Mouse (Mus musculus): ENCODE measurements at regions not wholly inside any gene's neighbourhood (a gene's known extent, or its start where the extent isn't known, plus 50 kb on each side); places are given as distances from the start of the nearest gene placed in this dataset.

DNA sequence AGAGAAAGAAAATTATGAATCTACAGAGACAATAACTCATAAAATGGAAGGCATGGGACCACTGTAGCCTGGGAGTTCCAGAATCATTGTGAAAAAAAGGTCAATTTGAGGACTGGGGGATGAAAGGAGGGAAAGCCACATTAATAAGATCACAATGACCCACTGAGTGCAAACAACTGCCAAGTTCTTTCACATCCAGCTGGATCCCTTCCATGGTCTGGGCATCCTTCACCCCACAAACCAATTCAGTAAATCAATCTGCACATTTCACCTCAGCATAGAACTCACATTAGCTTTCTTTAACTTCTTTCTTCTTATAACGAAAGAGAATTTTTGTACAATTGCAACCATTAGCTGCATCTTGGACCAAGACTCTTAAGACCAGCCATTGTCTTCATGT lies 169.4 kb downstream of the Gm19410 start:
- no peak for DNase-seq

DNA sequence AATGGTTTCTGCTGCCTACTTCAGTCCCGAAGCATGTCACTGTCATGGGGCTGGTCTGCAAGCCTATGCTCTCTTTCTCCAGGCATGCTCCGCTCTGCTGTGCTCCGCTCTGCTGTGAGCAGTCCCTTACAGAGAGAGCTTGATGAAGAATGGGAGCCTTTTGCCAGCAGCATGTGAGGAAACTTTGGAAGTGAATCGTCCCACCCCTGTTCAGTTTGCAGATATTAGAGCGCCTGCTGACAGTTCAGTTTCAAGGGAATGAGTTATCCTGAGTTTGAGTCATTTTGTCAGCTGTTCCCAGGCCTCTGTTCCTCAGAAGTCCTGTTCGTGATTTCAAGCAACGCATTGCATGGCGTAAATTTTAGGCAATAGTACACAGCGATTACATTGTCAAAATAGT lies 173.6 kb downstream of the Gm19410 start:
- no peak for DNase-seq

DNA sequence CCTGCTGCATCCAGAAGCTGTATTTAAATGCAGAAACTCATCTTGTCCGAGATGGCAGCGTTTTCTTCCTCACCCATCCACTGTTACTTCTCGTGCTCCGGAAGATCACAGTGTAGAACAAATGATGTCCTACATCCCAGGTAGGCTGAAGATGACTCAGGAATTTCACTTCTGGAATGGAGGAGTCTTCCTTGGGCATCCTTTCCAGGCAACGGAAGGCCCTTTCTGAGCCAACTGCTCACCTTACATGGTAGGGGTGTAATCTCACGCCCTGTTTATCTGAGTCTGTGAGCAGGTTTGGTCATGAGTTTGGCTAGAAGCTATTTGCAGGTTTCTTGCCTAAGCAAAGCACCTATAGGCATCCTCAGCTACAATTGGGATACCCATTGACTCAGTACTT lies 176.9 kb downstream of the Gm19410 start:
- no peak for DNase-seq

DNA sequence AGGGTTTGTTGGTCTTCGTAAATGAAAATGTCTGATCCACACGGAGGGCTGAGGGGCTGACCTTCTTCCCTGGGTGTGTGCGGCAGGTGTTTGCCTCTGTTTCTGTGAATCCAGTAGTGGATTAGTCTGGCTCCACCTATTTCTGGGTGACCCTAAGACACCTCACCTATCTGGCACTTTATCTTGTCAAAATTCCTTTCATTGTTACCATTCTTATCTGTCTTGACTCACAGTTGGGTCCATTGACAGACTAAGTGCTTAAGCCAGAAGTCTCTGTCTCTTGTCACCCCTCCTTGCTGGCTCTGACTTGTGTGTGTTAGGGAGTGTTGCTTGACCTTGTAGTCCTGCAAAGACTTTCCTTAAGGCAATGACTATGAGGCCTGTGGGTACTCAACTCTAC lies 178.1 kb downstream of the Gm19410 start:
- no peak for DNase-seq

DNA sequence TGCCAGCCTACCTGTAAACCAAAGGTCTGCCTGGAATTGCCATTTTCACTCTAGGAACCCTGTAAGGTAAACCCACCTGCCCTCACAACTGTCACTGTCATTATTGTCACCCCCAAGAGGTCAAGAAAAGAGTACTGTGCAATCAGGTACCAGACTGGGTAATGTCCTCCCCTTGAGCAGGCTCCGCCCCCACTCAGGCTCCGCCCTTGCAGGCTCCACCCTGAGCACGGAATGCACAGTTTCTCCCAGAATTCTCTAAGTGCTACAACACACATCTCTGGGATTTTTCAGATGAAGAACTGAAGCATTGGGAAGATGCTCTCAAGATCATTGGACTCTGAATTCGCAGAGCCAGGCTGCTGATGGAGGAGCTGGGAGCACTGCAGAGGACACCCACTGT lies 178.9 kb downstream of the Gm19410 start:
- DNase-seq = no peak

DNA sequence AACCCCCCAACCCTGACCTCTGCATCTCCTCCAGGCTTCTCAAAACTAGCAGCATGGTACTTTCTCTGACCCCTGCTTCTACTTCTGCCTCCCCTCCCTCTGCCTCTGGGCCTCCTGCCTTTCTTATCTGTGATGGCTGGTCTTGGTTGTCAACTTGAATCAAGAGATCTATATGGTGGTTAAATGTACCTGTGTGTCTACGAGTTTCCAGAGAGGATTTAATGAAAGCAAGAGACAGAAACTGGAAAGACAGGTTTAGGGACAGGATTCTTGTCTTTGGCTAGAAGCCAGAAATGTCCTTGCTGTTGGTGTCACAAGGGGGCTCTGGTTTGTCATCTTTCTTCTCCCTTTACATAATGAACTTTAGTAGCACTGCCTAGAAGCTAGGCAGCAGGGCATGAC lies 180.9 kb downstream of the Gm19410 start:
- DNase-seq = no peak

DNA sequence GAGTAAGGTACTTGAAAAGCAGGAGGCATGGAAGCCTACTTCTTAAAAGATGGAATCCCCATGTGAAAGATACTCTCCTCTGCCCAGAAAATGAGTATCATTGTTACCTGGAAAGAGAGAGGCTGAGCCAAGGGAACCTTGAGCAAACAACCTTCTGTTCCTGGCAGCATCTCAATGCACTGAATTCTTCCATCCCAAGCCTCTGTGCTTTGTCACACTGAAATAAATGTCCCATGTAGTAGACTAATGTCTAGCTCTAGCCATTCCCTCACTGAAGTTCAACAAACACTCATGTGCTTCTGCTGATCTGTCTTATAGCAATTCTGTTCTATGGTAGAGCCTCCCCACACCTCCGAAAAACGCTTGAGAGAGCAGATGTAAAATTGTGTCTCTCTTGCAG lies 182.6 kb downstream of the Gm19410 start:
- DNase-seq = no peak

DNA sequence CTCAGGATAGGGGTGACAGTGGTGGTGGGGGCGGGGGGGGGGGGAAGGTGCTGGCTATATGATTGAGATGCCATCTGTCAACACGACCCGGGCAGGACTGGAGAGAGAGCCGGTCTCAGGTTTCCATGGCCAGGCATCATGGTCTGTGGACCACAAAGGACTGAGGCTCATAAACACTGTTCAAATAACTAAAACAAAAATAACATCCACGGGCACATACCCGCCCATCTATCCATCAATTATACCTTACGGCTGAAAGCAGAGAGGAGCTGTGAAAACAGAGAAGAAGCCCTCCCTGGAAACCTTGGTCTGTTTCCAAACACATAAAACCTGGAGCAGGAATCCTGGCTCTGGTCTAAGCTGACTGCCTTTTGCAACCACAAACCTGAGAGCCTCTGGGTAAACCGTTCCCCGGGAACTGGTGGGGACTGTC lies 183.2 kb downstream of the Gm19410 start:
- no peak for DNase-seq

DNA sequence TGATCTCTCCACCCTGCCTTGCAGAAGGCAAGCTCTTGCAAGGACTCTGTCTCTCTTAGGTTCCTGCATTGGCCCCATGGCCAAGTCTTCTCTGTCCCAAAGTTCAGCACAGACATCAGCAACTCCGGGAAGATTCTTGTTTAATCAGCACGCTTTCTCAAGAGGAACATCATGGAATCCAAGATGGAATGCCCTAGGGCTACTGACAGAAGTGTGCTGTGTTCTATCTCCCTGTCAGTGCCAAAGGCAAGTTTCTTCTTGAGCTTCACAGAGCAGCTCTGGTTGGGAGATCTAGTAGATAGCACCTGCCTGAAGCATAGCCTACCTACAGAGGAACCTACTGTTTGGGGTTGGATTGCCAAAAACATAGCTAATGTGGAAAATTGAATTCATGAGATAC lies 189.9 kb downstream of the Gm19410 start:
- no peak for DNase-seq

DNA sequence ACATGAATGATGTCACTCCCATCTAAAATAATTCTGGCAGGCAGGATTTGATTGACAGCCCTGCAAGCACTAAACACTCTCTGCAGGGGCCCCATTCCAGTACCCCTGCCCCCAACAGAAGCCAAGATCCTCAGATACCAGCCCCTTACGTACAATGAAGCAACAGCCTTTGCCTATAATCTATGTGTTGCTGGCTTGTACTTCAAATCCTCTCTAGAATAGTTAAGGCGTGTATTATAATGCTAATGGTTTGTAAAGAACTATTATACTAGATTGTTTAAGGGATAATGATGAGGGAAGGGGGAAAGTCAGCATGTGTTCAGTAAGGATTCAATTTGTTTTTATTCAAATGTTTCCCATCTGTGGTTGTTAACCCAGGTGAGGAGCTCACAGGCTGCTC lies 190.7 kb downstream of the Gm19410 start:
- no peak for DNase-seq

DNA sequence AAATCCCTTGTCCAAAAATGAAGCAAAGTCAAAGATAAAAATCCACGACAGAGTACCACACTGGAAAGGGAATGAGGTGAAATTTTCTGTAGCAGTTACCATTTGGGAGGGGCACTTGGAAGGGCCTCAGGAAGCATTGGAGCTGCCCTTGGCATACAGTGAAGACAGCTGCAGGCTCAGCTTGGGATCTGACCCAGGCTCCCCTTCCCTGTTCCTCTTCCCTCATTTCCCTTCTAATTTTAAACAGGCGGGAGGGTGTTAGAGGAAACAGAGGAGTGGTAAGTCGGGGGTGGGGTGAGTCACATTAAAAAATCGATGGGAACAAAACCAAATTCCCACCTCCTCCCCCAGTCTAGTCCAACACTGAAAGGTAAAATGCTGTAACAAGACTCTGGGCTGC lies 193.6 kb downstream of the Gm19410 start:
- DNase-seq = peak in 1 of 2 experiments; percentile 11

DNA sequence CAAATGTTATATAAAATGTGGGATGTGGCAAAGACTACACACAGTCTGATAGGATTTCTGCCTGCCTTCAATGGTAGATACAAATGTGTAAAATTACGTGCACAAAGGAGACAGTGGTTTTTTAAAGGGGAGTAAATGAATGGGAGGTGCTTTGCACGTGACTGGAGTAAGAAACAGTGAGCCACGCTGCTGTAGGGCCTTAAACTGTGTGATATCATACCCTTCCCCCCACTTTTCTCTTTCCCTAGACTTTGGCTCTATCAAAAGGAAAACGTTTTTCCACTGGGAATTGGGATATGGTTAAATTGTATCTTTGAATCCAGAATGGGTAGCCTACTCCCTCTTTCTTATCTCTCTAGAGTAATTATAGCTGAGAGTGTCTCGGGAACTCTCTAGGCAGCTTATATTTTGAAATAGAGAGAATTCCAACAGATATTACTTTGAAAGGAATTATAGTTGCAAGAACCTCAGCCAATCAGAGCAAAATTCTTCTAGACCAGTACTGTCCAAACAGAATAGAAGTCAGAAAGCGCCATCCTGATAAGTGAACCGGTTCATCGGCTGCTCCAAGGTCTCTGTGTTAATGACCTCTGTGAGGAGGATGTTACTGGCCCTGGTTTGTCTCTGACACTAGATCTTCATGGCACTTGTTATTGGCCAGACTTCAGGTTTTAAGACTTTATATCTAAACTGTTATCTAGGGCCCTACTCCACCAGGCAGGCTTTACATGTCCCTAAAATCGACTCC lies 195.5 kb downstream of the Gm19410 start:
- no peak for DNase-seq

DNA sequence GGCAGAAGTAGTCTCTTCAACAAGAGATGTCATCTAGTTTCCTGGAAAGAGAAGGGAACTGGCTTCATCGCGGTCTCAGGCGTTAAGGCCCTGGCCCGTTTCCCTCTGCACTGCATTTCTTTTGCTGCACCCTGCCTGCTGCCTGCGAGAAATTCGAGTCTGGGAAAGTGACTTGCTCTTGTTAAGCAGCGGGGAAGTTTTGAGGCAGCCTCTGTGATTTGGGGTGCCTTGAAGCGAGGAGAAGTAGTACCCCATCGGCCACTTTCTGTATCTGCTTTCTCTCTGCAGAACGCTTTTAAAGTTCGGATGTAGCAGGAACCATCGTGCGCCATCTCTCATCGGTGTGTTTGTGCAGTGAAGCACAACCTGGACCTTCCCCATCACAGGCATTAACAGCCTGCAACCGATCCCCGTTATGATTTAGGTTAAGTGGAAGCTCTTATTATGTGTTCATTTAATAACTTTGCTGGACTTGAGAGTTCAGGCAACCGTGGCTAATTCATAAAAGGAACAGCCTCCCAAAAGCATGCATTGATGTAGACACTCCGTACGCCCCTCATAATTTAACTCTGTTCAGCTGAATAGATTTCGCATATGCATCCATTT lies 196.1 kb downstream of the Gm19410 start:
- DNase-seq = no peak

DNA sequence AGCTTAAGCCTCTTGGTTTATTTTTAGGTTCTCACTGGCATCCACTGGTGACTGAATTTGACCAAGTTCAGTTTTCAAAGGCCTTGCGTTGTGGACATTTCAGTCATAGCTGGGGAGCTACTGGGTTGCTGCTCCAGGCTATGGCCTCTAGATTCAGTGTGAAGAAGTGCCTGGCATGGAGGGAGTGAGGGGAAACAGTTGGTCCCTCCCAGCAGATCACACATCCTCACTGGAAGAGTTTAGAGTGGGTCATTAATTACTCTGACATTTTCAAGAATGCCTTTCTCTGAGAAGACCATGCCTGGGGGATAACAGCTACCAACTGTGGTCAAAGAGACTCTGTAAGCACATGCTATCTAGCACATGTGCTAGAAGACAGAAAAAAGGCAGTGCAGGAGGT lies 199.3 kb downstream of the Gm19410 start:
- no peak for DNase-seq

DNA sequence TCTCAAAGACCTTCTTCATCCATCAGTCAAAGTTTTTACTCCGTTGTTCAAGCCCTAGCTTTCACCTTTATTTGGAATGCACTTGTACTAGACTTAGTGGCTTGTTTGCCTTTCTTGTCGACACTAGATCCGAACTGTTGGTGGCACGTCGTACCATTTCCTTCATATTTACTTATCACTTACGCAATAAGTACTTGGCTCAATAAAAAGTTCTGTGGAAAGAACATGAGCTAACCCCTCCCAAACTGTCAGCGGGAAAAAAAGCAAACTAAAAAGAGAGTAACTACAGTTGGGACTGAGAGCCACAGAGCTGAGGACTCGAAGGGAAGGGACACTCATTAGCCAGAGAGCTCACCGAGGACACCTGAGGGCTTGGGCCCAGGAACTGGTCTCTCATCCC lies 202.8 kb downstream of the Gm19410 start:
- no peak for DNase-seq

DNA sequence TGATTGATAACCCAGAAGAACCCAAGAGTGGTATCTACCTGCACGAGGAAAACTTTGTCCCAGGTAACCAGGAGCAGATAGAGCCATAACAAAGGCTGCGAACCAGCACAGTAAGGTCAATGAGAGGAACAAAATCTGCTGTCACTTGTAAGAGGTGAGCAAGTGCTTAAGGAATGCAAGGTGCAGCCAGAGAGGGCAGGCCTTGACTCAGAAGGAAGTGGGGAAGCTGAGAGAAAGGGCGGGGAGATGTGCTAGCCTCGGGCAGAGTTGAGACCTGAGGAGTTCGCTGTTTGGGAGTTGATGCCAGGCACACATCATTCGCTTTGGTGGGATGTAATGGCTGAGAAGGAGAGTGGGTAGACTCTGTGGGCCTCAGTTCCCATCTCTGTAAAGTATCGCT lies 205.5 kb downstream of the Gm19410 start:
- DNase-seq = no peak

DNA sequence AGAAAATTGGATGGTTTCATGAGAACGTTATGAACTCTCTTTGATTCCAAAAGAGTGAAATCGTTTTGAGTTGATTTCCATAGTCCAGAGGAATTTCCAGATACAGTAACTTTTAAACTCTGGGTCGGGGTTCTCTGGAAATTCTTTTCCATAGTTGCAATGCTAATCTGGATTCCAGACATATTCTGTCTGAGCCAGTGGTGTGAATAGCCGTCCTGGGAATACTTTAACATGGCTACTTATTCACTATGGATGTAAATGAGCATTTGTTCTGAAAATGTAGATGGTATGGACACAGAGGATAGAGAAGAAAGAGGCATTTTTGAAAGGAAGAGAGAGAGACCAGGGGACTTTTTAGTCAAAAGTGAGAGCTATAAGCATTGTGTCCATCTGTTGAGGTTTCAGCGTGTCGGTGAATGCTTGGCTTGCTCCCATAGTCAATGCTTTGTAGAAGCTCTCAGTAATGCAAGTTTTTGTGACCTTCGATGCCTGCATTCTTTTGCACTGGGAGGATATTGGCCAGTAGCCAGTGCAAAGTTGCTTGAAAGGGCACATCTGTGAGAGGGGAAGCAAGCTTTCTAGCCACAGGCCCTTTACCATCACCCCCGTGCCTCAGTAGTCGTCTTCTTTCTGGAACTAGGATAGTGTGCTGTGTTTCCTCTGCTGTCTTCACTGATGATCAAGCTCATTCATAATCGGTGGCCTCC lies 208.9 kb downstream of the Gm19410 start:
- DNase-seq = peak; percentile 24 to 42

DNA sequence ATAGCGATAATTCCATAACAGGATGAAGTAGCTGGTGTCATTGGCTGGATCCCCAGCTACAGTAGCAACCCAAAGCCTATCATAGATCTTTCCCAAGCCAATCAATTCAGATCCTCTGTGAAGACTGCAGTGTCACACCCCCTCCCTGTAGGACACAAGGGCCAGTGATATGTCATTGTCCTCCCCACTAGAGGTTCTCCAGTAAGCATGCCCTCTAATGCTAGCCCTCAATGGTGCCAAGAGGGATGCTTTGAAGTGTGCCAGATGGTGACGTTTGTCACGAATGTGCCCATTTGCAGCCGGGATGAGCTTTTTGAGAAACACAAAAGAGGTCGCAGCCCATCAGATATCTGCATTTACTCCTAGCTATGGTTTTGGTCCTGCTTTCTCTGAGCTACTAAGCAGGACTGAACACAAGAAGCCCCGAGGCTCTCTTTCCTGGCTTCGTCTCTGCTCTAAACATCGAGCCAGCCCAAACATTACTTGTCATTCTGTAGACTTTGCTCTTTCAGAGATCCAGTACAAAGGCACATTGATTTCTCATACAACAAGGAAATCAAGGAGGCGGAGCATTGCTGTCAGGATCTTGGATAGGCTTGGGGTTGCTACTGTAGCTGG lies 214.2 kb downstream of the Gm19410 start:
- DNase-seq = no peak

DNA sequence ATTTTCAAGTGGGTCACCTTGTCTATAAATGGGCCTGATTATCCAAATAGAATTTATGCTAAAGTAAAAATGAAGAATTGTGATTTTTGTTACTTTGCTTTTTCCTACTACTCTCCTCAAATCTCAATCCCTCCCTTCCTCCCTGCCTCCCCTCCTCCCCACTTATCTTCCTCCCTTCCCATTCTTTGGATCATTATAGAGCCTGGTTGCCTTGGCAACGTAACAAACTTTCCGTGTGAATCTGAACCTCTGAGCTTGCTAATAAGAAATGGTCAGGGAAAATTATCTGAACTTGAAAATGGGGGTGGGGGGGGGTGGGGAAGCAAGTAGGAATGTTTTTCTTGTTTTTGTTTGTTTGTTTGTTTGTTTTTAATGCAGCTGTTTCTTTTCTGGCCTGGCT lies 217.5 kb downstream of the Gm19410 start:
- no peak for DNase-seq

DNA sequence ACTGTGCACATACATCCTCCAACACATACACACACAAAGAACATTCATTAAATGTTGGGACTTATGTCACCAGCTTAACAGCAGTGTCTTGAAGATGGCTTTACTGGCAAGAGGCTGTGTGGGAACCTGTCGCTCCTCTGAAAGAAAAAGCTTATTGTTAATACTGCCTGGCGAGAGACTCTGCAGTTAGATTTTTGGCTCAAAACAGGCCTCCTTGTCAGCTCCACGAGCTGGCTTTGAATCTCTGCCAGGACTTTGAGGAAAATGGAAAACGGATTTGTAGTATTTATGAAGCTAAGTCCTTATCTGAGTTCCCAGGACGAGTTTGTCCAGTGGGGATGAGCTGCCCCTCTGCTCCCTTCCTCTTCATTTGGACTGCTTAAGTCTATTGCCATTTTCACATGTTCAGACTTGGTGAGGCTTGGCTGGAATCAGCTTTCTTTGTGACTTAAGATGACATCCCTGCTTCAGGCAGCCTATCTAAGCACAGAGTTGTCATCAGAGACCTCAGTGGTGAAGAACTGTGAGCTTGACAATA lies 219.6 kb downstream of the Gm19410 start:
- peak; percentile 5 to 26 for DNase-seq

DNA sequence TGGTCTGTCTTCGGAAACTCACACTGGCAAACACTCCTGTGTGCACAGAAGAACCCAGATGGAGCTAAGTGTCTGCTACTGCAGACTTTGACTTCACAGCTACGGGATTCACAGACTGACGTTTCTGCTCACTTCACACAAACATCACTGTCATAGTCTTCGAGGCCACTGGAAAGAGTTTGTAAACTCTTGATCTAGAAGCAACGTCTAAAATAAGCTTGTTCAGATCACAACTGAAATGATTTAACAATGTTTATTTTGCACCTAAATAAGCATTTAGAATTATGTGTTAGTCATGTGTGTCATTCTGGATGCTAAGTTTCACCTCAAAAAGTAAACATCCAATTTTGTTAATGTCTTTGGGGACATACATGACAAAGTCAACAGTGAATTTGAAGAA lies 221.7 kb downstream of the Gm19410 start:
- no peak for DNase-seq

DNA sequence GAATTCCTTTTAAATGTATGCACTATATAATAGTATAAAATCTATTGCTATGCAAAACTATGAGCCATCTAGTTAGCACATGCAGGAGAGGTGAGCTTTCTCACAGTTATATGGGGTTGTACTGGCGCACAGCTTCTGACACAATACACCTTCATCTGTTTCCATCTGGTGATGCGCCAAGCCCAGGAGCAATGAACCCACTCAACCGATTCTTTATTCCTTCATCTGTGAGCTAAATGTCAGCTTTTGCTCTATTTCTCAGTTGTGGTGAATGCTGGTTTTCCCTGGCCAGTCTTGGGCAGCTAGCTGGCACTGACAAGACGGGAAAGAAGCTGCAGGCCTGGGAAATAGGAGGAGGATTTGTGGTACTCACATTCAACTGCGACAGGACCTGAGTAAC lies 225.4 kb downstream of the Gm19410 start:
- DNase-seq = no peak

All from adrenal gland, postnatal 36 days (tissue).